Mouse (Mus musculus) testis, adult 2 months (tissue): ENCODE results near the gene Sptlc3.

Experiments used
- CTCF ChIP-seq: fragments of 200-500 bp; IDR thresholded peaks from 2 replicates; pipeline ENCODE4 v1.5.1; 2012; ENCODE audit warnings: low read depth, mild to moderate bottlenecking, inconsistent platforms, low read length, moderate library complexity; ENCODE audit not compliant: control insufficient read depth, insufficient read depth, insufficient replicate concordance
- POLR2A ChIP-seq: fragments of 200-500 bp; IDR thresholded peaks from 2 replicates; pipeline ENCODE4 v1.6.1; 2012; ENCODE audit warnings: low read depth, mild to moderate bottlenecking, inconsistent platforms, low read length, moderate library complexity; ENCODE audit not compliant: control insufficient read depth

GRCm38 (mm10) chr2:139601543-139602194 is 108.0 kb downstream of the Sptlc3 start:
- TF ChIP-seq CTCF (no peak), POLR2A (no peak)
